Mouse (Mus musculus): ENCODE measurements at regions not wholly inside any gene's neighbourhood (a gene's known extent, or its start where the extent isn't known, plus 50 kb on each side); places are given as distances from the start of the nearest gene placed in this dataset.
A peak's percentile ranks its signal among the peaks of the same experiment; 100 is the strongest.

DNA sequence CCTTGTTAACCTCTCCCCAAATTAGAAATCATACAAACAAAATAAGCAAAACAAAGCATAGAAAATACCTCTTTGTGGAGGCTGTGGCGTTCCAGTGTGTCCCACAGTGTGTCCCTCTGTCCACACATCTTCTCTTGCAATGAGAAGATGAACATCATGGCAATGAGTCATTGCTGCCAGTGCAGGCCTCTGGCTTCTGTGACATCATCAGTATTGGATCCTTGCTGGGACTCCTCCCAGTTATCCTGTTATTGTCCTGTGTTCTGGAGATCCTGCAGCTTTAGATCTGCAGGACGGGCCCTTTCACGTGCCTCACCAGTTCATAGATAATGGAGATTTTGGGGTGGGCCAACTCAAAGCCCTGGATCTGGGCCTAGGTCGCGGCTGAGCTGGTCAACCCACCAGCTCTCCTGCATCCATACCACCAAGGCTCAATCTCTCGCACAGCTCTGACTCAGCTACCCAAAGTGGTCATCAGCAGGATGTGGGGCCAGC, 80.9 kb downstream of the Tmem212 start:
- DNase-seq: no peak

GRCm38 (mm10) chr3:27804271-27804670, 91.9 kb downstream of the Tmem212 start:
- peak; percentile 10 for DNase-seq

- peak; percentile 8 for DNase-seq
These were observed 80.5 kb upstream of the Fndc3b start for GRCm38 (mm10) chr3:27791633-27791951.

- no peak for DNase-seq
These were observed 80.0 kb upstream of the Fndc3b start for GRCm38 (mm10) chr3:27790932-27791632.

DNA sequence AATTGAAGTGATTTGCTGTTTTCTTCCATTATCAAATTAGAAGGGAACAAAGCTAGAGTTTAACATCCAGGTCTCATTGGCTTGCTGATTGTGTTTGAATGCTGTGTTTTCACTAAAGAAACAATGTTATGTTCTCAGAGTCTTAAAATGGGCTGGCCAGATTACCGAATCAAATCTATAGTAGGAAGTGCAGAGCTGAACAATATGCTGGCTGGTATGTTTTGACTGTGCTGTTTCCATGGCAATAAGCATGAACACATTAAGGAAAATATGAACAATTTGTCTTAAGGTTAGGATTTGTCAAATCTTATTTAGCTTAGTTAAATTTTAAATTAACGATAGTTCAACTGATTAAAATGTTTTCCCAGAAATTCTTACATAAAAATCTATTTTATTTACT, 72.8 kb upstream of the Fndc3b start:
- DNase-seq: no peak

DNA sequence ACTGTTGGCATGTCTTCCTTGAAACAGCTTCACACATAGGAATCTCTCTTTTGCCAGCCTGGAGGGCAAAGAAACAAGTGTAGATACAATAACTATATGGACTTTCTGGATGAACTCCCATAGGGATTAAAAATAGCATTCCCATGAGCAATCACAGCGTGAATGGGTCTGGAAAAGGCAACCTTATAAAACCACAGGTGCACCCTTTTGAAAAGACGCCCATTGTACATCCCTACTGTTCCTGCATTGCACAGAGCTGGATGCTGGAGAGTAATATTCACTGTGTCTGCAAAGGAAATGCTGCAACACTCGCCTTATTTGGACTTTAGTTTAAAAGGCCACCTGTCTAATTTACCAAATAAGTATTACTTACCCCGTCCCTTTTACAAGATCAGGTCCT, 72.4 kb upstream of the Fndc3b start:
- no peak for DNase-seq

DNA sequence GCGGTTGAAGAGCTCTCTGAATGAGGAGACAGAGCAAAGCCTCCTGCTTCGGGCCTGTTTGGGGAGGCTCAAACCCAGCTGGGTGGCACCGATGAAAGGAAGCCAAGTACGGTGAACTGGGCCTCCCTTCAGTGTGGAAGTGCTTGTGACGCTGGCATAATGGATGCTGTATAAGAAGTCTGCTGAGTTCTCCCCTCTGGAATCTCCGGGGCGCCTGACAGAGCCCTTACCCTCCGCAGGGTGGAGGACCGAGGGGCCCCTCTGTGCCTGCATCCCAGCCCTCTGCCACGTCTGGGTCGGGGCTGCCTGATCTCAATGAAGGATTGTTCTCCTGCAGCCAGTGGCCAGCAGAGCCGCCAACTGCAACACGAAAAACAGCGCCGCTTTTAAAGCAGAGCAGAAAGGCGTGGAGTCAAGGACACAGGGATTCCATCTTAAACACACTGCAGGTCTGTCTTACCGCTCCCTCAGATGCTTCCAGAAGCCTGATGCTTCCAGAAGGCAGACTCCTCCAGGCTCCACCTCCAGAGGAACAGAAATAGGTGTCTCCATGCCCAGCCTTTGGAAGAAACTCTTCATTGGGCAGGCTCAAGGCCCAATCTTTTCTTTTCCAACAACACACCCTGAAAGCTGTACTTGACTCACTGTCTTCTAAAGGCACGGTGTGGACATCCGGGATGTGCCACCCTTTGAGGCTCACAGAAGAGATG, 71.1 kb upstream of the Fndc3b start:
- no peak for DNase-seq

DNA sequence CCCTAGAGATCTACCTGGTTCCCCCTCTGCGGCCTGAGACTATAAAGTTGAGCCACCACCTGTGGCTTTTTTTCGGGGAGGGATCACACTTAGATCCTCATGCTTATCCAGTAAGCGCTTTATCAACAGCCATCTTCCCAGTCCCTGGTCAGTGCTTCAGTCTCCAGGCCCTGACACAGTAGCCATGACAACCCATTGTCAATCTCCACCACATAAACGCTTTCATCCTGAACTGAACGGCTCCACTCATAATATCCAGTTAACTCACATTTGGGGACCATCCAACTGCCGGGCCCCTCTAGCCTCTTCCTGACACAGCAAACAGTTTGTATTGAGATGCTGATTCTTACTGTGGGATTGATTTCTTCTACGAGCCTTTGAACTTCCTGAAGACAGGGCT, 68.8 kb upstream of the Fndc3b start:
- no peak for DNase-seq

DNA sequence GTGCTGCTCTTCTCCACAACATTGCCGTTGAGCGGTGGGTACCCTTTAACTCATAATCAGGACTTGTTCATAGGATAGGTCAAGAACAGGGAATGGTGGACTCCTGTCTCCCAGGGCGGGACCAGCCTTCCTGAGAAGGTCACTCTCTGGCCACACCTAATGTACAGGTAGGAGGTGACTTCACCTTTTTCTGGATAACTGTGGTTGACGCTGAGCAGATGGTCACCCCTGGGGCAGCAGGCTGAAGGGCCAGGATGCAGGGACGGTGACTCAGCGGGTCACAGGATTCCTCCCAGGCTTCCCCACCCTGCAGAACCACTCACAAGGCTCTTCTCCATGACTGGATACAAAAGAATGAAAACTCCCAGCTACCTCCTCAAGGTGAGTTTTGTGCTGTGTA, 66.6 kb upstream of the Fndc3b start:
- no peak for DNase-seq

DNA sequence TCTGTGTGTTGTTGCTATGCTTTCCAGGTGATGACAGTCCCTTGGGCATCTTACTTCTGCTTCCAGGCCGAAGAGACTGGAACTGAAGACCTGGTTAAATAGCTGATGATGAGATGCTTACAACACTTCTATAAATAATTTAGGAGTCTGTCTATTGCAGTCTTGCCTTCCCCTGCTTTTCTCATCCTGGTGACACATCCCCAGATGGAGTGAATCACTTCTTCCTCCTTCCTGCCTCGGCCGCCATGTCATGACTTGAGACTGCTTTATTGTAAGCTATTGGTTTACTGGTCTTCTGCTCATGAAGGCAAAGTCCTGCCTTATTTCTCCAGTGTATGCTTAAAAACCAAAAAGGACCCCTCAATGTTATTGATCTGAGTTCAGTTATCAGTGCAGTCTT, 62.1 kb upstream of the Fndc3b start:
- DNase-seq: no peak

GRCm38 (mm10) chr3:27769438-27769837, 58.3 kb upstream of the Fndc3b start:
- DNase-seq: no peak

DNA sequence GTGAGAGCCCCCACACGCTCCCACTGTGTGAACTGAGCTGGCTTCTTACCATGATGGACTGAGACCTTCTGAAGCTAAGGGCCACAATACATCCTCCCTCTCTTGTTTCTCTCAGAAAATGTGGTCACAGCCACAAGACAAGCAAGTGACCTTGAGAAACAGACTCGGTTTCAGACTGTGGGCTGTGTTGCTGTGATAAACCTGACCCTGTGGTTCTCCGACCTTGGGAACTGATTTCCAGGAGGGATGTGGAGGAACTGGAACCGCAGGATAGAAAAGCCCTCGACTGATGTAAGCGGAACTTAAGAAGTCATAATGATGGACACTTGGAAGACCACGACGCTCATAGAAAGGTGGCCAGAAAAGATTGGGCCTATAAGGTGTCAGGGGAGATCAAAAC, 56.1 kb upstream of the Fndc3b start:
- DNase-seq: no peak

- DNase-seq: peak; percentile 49
These were observed 55.3 kb upstream of the Fndc3b start for GRCm38 (mm10) chr3:27766421-27766820.

DNA sequence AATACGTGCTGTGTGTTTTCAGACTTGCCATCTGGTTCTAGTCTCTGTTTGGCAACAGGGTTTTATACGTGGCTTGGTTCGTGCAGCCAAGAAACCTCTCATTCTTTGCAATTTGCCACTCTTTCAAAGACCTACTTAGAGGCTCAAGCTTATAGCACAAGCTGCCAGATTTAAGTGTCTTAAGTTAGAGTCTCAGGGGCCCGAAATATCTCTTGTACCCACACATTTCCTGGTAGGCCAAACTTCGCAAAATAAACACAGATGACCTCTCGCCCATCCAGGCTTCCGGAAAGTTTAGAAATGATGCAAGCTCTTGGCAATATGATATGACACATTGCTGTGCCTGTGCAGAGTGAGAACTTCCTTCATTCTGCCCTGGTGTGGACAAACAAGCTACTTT, 54.8 kb upstream of the Fndc3b start:
- DNase-seq: peak; percentile 81

GRCm38 (mm10) chr3:27764556-27764955, 53.4 kb upstream of the Fndc3b start:
- no peak for DNase-seq

DNA sequence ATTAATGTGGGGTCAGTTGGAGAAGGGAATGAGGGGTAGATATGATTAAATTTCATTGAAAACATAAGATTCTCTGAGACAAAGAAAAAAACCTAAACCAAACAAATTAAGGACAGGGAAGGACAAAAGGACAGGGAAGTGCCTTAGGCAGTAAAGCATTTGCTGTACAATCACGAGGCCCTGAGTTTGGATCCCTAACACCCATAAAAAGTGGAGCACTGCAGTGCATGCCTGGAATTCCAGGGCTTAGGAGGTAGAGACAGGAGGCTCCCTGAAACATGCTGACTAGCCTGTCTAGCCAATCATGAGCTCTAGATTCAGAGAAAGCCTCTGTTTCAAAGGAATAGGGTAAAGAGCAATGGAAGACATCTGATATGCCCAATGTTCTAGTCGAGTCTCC, 49.9 kb upstream of the Fndc3b start:
- no peak for DNase-seq

Measured in lung, postnatal 36 days (tissue).